Mouse (Mus musculus) spleen, adult 2 months (tissue): ENCODE results near the gene Wnk4.

Source experiments
- CTCF ChIP-seq: fragments of 200-500 bp; IDR thresholded peaks from 2 replicates; pipeline ENCODE4 v1.5.1; 2011; ENCODE audit warnings: mild to moderate bottlenecking, inconsistent platforms; ENCODE audit not compliant: insufficient read depth, insufficient read length, insufficient replicate concordance; ENCODE audit errors: extremely low read depth
- POLR2A ChIP-seq: fragments of 200-500 bp; IDR thresholded peaks from 2 replicates; pipeline ENCODE4 v1.6.1; 2011; ENCODE audit warnings: low read depth, low read length, inconsistent platforms

- TF ChIP-seq CTCF, result peak; percentile 51; the same call in 1 of the 2 replicates
- TF ChIP-seq POLR2A, result no peak
Measured at GRCm38 (mm10) chr11:101323609-101324008, 63.2 kb downstream of the Wnk4 start.
